Comparison of ENCODE assay signal across 47 mouse cellular contexts in the genomic region with DNA sequence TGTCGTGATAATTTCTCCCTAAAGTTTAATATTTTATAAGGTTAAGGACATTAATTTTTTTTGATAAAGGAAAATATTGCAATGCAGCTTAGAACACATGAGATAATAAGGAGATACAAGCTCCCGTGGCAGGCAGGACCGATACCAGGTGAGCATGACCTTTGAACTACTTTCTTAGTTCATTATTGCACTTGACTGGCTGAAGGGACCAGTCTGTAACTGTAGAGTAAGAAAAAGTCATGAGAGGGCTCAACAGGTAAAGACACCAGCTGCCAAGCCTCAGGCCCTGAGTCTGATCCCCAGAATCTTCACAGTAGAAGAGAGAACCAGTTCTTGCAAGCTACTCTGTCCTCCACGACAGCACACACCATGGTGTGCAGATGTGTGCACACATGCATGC. TPM values are rescaled to one million over a fixed set of nuclear protein-coding genes. Genes with fewer than 3 reads are reported as not detected.
"Had no signal": no experiment of that assay in that cellular context is flagged by ENCODE, and none has a peak within 500 bp of the region (broad histone marks: within the 10 kb centered on the region; RNA-seq: fewer than 3 reads in every experiment).

No protein-coding gene starts in this region.

- H3K4me3 ChIP-seq: limb, embryonic 10.5 days; limb, embryonic 12.5 days; limb, embryonic 13.5 days; limb, embryonic 15.5 days; liver, embryonic 12.5 days; liver, embryonic 13.5 days; liver, embryonic 15.5 days; lung, embryonic 15.5 days; megakaryocyte, embryonic 14.5 days; midbrain, embryonic 10.5 days; midbrain, embryonic 12.5 days; midbrain, embryonic 13.5 days; midbrain, embryonic 15.5 days; myocyte; neural tube, embryonic 12.5 days; neural tube, embryonic 13.5 days had no signal

- H3K4me1 ChIP-seq: limb, embryonic 10.5 days; limb, embryonic 12.5 days; limb, embryonic 13.5 days; limb, embryonic 15.5 days; liver, embryonic 12.5 days; liver, embryonic 13.5 days; liver, embryonic 15.5 days; lung, embryonic 15.5 days had no signal

- H3K27me3 ChIP-seq: limb, embryonic 12.5 days; limb, embryonic 13.5 days; limb, embryonic 15.5 days; liver, embryonic 12.5 days; liver, embryonic 13.5 days; liver, embryonic 15.5 days; lung, embryonic 15.5 days; midbrain, embryonic 12.5 days; midbrain, embryonic 13.5 days; midbrain, embryonic 15.5 days; neural tube, embryonic 12.5 days; neural tube, embryonic 13.5 days had no signal

- H3K9me3 ChIP-seq: limb, embryonic 10.5 days; limb, embryonic 12.5 days; limb, embryonic 13.5 days; limb, embryonic 15.5 days; liver, embryonic 12.5 days; liver, embryonic 13.5 days; liver, embryonic 15.5 days; lung, embryonic 15.5 days; megakaryocyte, embryonic 14.5 days; midbrain, embryonic 10.5 days; midbrain, embryonic 12.5 days; midbrain, embryonic 13.5 days; midbrain, embryonic 15.5 days; neural tube, embryonic 12.5 days; neural tube, embryonic 13.5 days had no signal

- H3K36me3 ChIP-seq: limb, embryonic 10.5 days; limb, embryonic 12.5 days; limb, embryonic 13.5 days; limb, embryonic 15.5 days; liver, embryonic 12.5 days; liver, embryonic 13.5 days; liver, embryonic 15.5 days; lung, embryonic 15.5 days; midbrain, embryonic 10.5 days; midbrain, embryonic 12.5 days; midbrain, embryonic 13.5 days; midbrain, embryonic 15.5 days; neural tube, embryonic 12.5 days; neural tube, embryonic 13.5 days had no signal

- ATAC-seq: liver, embryonic 12.5 days; liver, postnatal 0 days; lung, postnatal 0 days; midbrain, embryonic 13.5 days; midbrain, embryonic 15.5 days; midbrain, embryonic 16.5 days had no signal

- H3K9ac ChIP-seq: limb, embryonic 12.5 days; limb, embryonic 13.5 days; limb, embryonic 15.5 days; liver, embryonic 12.5 days; liver, embryonic 13.5 days; liver, embryonic 14.5 days; liver, embryonic 15.5 days; liver, postnatal 0 days; lung, embryonic 14.5 days; lung, embryonic 15.5 days; midbrain, embryonic 12.5 days; midbrain, embryonic 13.5 days; midbrain, embryonic 15.5 days; neural tube, embryonic 12.5 days; neural tube, embryonic 13.5 days had no signal

- H3K4me2 ChIP-seq: limb, embryonic 12.5 days; limb, embryonic 13.5 days; limb, embryonic 15.5 days; liver, embryonic 11.5 days; liver, embryonic 12.5 days; liver, embryonic 13.5 days; liver, embryonic 15.5 days; lung, embryonic 14.5 days; lung, embryonic 15.5 days; midbrain, embryonic 11.5 days; midbrain, embryonic 12.5 days; midbrain, embryonic 13.5 days; midbrain, embryonic 15.5 days; neural tube, embryonic 12.5 days; neural tube, embryonic 13.5 days had no signal

- DNase-seq: left cerebral cortex, postnatal 4 days; liver; liver, embryonic 13.5 days; liver, postnatal 0 days; lung, adult 18-20 months; lung, adult 2 months; lung, embryonic 14.5 days; lung, postnatal 10 days; lung, postnatal 14 days; lung, postnatal 36 days; lung, postnatal 4 days; midbrain, embryonic 14.5 days had no signal

- H3K27ac ChIP-seq: limb, embryonic 10.5 days; limb, embryonic 12.5 days; limb, embryonic 13.5 days; limb, embryonic 15.5 days; liver, embryonic 12.5 days; liver, embryonic 13.5 days; liver, embryonic 14.5 days; liver, embryonic 15.5 days; lung, embryonic 15.5 days; macrophage; midbrain, embryonic 10.5 days; midbrain, embryonic 12.5 days; midbrain, embryonic 13.5 days; midbrain, embryonic 15.5 days; neural tube, embryonic 12.5 days; neural tube, embryonic 13.5 days had no signal

RNA-seq across cellular contexts. Expression of gene Nr1h5, which starts 13.0 kb away (rescaled TPM):
- total RNA-seq: left cerebral cortex, postnatal 14 days; left cerebral cortex, postnatal 25 days; left cerebral cortex, postnatal 36 days; left cerebral cortex, postnatal 4 days; megakaryocyte progenitor cell, adult 5-6 weeks; megakaryocyte, adult 5-6 weeks; megakaryocyte-erythroid progenitor cell, adult 5-6 weeks; midbrain, postnatal 0 days; monocyte, adult 5-6 weeks had no signal
- polyA plus RNA-seq: limb, embryonic 10.5 days; limb, embryonic 11.5 days; limb, embryonic 13.5 days; limb, embryonic 15.5 days; lung, embryonic 14.5 days; lung, embryonic 16.5 days; lung, postnatal 0 days; macrophage; midbrain, embryonic 13.5 days had no signal

RNA-seq across cellular contexts. Expression of gene Sycp1, which starts 41.0 kb away (rescaled TPM):
- total RNA-seq: left cerebral cortex, postnatal 25 days; left cerebral cortex, postnatal 36 days; left cerebral cortex, postnatal 4 days; liver, adult 2 months; megakaryocyte progenitor cell, adult 5-6 weeks; megakaryocyte, adult 5-6 weeks; megakaryocyte-erythroid progenitor cell, adult 5-6 weeks; midbrain, postnatal 0 days; monocyte, adult 5-6 weeks had no signal
- polyA plus RNA-seq: limb, embryonic 10.5 days; limb, embryonic 11.5 days; limb, embryonic 12.5 days; limb, embryonic 13.5 days; limb, embryonic 14.5 days; limb, embryonic 15.5 days; liver, adult 2 months; liver, embryonic 15.5 days; liver, embryonic 16.5 days; liver, postnatal 0 days; lung, adult 2 months; lung, embryonic 14.5 days; lung, embryonic 15.5 days; lung, embryonic 16.5 days; lung, postnatal 0 days; macrophage; midbrain, embryonic 10.5 days; midbrain, embryonic 11.5 days; midbrain, embryonic 12.5 days; midbrain, embryonic 13.5 days; midbrain, embryonic 14.5 days; midbrain, embryonic 15.5 days; midbrain, embryonic 16.5 days; midbrain, postnatal 0 days; neural tube, embryonic 11.5 days; neural tube, embryonic 12.5 days; neural tube, embryonic 13.5 days had no signal
